Mouse (Mus musculus): ENCODE measurements around the gene Lifr.

Lifr gene

GRCm38 (mm10) chr15:7207292-7207691, 116.9 kb downstream of the Lifr start:
- no peak for DNase-seq

- DNase-seq: no peak
Measured at GRCm38 (mm10) chr15:7208180-7208579, 117.8 kb downstream of the Lifr start.

DNA sequence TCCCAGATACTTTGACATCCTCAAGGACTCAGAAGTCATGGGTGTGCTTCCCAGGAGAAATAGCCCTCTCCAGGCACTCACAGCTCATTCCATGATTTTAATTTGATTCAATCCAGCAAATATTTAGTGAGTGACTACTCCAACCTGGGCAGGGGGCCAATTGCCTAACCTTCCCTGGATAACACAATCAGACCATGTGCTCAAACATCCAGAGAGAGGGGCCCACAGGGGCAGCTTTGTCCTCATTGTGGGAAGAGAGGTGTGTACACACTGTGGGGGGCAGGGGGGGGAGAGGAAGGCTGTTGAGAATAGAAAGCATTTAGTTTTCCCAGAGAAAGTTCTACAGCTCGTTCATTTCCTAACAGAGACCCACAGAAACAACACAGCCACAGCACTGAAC, 123.3 kb downstream of the Lifr start:
- DNase-seq: no peak

DNA sequence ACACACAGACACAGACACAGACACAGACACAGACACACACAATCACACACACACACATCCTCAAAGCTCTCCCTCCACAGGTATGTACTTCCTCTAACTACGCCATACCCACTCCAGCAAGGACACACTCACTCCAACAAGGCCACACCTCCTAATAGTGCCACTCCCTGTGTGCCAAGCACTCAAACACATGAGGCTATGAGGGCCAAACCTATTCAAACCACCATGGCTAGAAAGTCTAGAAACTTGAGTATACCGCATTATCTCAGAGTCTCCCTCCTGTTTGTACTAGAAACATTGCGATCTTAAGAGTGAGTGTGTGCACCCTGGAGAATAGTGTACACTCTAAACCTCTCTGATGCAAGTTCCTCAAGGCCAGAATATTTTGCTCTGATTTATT, 125.4 kb downstream of the Lifr start:
- no peak for DNase-seq

DNA sequence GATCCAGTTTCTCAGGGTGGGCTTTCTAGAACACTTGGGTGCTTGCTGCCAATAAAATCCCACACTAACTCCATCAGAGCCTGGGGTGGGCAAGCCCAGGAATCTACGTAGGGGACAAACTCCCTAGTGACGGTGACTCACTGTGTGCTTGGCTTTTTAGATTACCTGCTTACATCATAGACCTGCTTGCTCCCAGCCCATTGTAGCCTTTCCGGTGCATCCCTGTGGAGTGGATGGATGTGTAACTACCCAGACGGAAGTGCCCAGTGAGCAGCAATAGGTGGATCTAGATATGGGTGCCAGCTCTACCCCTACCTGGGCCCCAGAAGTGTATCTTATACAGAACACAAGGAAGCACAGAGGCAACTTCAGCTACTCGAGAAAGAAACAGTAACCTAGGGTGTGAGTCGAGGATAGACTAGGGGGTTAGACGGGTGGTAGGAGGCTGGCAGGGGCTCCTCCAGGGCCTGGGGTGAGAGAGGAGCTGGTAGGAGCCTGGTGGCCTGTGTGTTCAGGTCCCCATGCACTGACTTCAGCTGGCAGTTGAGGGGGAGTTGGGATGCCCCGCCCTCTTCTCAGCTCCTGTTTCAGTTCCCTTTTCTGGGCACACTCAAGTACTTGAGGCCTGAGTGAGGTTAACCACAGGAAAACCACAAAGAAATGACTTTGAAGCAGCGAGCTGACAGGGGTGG, 126.3 kb downstream of the Lifr start:
- DNase-seq: peak; percentile 86 to 88

DNA sequence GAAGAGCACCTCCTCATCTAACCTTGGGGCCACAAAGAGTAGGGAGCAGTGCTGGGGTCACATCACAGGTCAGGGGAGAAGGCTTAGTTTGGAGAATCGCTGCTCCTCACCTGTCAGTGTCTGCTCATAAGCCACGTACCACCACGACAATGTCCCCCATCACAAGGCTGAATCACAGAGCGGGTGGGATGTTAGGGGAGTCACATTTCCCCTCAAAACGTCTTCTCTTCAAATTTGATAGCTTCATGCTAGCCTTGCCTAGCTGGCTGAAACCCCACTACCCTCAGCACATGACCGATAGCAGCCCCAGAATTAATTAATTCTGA, 126.8 kb downstream of the Lifr start:
- no peak for DNase-seq

- no peak for DNase-seq
Measured at GRCm38 (mm10) chr15:7222809-7223208, 132.4 kb downstream of the Lifr start.

- DNase-seq: no peak
Measured at GRCm38 (mm10) chr15:7224151-7224775, 133.8 kb downstream of the Lifr start.

GRCm38 (mm10) chr15:7226225-7226624, 135.8 kb downstream of the Lifr start:
- peak; percentile 83 to 84 for DNase-seq

- DNase-seq: no peak
Measured at GRCm38 (mm10) chr15:7233393-7234090, 143.1 kb downstream of the Lifr start.

DNA sequence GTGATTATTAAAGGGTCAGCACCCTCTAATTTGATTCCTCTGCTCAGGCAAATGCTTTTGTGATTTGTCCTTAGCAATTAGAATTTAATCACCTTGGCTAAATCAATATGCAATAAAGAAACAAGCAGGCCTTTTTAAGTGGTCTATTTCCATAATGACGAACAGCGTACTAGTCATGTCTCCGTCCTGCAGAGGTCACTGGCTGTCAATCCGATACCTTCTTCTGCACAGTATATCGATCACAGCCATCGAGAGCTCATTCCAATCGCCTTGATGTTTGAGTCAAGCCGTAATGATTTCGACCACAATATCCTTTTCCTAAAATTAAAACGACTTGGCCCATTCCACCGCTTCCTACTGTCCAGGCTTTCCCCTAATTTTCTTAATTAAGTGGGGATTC, 149.5 kb downstream of the Lifr start:
- DNase-seq: no peak

DNA sequence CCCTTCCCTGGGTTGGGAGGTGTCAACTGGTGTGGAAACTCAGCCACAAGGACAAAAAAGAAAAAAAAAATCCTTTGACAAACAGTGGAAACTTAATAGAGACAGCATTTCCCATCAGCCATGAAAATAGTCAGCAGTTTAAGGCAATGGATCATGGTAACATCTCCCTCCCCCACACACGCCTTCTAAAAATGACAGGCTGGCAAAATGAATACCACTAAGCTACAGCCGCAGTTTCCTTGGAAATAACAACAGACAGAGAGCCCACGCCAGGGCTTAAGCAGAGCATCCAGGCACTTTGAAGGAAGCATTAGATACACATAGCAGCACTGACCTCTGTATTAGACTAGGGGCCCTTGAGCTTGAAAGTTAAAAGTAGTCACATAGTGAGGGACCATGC, 150.5 kb downstream of the Lifr start:
- DNase-seq: no peak

DNA sequence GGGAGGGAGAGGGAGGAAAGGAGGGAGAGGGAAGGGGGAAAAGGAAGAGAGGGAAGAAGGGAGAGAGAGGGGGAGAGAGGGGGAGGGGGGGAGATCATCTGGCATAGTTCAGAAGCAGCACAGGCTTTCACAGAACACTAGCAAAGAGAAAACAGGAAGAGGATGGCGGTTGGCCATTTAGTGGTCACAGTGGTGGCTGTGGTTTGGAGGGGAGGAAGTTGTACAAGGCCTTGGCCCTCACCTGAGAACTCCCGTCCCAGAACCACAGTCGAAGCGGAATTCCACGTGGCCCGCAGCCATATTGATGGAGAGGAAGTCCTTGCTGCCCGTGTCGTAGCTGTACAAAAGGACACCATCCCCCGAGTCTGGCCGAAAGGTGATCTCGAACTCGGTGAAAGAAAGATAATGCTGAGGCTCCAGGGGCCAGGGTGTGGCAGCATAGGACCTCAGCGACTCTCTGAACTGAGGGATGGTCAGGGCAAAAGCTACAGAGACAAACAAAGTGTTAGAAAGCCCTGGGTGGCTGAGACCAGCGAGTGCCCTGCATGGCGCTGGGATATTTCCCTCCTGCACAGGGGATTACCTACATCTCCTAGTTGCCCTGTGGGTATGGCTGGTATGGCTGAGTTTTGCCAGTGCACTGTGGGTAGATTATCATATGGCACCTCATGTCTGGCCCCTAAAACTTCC, 151.9 kb downstream of the Lifr start:
- no peak for DNase-seq

All from B cell, adult 2 months (primary cell).